Comparison of ENCODE assay signal across 10 mouse cellular contexts in the genomic region with DNA sequence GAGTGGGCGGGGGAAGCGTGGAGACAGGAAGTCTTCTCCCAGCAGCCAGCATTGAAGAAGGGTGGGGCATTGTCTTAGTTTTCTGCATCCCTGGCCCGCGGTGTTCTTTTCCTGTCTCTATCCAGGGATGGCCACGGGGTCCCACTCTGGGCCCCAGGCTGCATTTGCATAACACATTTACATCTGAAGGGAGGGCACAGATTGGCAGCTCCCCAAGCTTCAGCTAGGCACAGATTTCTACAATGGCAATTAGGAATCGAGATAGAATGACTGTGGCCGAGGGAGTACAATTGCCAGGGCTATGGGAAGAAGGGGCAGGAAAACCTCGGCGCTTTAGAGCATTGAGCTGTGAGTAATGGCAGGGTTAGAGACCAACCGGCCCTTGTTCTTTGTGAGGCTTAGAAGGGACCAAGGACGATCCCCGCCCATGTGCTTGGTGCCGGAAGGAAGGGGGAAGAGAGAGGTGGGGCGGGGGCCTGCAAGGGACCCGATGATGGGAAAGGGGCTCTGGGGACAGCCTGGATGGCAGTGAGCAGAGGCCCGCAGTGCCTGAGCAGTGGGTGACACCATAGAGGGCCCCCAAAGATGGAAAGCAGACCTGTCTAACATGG.
A peak's percentile ranks its signal among the peaks of the same experiment; 100 is the strongest.
DNase-seq lines count a peak whose midpoint lies in the region; ATAC-seq lines count a peak whose summit lies in the region.
"Had no signal": no experiment of that assay in that cellular context is flagged by ENCODE, and none has a peak within 500 bp of the region (broad histone marks: within the 10 kb centered on the region; RNA-seq: fewer than 3 reads in every experiment).

No protein-coding gene starts in this region.

- H3K27ac ChIP-seq in forebrain, embryonic 11.5 days (ENCODE audit: low read depth, low read length) = peak overlapping the region; percentile 68
- H3K27ac ChIP-seq in midbrain, embryonic 14.5 days (replicated peaks; ENCODE audit: low read depth, low read length) = peak overlapping the region; percentile 78
- H3K27ac ChIP-seq: embryonic facial prominence, embryonic 12.5 days; heart, embryonic 13.5 days had no signal

- no peak overlapping the region for H3K4me3 ChIP-seq in forebrain, embryonic 11.5 days (ENCODE audit: low read depth, low read length)
- no peak overlapping the region for H3K4me3 ChIP-seq in midbrain, embryonic 14.5 days (replicated peaks; ENCODE audit: low read depth, low read length)
- H3K4me3 ChIP-seq: embryonic facial prominence, embryonic 12.5 days; heart, embryonic 13.5 days had no signal

- 15% methylated on average over 16 of the region's 16 CpGs for WGBS in forebrain, embryonic 11.5 days
- WGBS in midbrain, embryonic 14.5 days = 18% methylated on average over 16 of the region's 16 CpGs

- peak; percentile 22 to 28 for DNase-seq in kidney, postnatal 4 days
- DNase-seq in kidney, adult 9 months = no peak
- peak; percentile 97 for DNase-seq in R1 (ENCODE audit: low read depth, low spot score)
- peak; percentile 71 for DNase-seq in forebrain, embryonic 11.5 days (ENCODE audit: low spot score)
- DNase-seq in midbrain, embryonic 14.5 days = peak; percentile 81
- DNase-seq in testis, postnatal 14 days (ENCODE audit: low spot score) = no peak
- DNase-seq in thymus, postnatal 14 days = no peak
- no peak for DNase-seq in cerebellum, adult 11 months

- no peaks in the 10 kb centered on the region for H3K36me3 ChIP-seq in forebrain, embryonic 11.5 days (ENCODE audit: control insufficient read depth, insufficient read depth, low read length)
- H3K36me3 ChIP-seq in midbrain, embryonic 14.5 days (ENCODE audit: control insufficient read depth, insufficient read depth, low read length) = no peaks in the 10 kb centered on the region
- H3K36me3 ChIP-seq: embryonic facial prominence, embryonic 12.5 days; heart, embryonic 13.5 days had no signal

- no peaks in the 10 kb centered on the region for H3K27me3 ChIP-seq in forebrain, embryonic 11.5 days (ENCODE audit: control insufficient read depth, insufficient read depth, low read length)
- no peaks in the 10 kb centered on the region for H3K27me3 ChIP-seq in midbrain, embryonic 14.5 days (ENCODE audit: control insufficient read depth, insufficient read depth, low read length)
- H3K27me3 ChIP-seq: embryonic facial prominence, embryonic 12.5 days; heart, embryonic 13.5 days had no signal

- peak overlapping the region; percentile 32; the same call in 1 of the 2 replicates for H3K9ac ChIP-seq in forebrain, embryonic 11.5 days (ENCODE audit: low read length)
- H3K9ac ChIP-seq in midbrain, embryonic 14.5 days (replicated peaks; ENCODE audit: low read length) = 0 out of 2 replicates have a peak overlapping the region, but pooled peaks have one; percentile 16
- H3K9ac ChIP-seq: embryonic facial prominence, embryonic 12.5 days; heart, embryonic 13.5 days had no signal

- H3K4me2 ChIP-seq in forebrain, embryonic 11.5 days (ENCODE audit: low read depth, low read length, severe bottlenecking) = peak overlapping the region; percentile 31; the same call in 1 of the 2 replicates
- peak overlapping the region; percentile 25; the same call in 1 of the 2 replicates for H3K4me2 ChIP-seq in midbrain, embryonic 14.5 days (ENCODE audit: low read length)
- H3K4me2 ChIP-seq: embryonic facial prominence, embryonic 12.5 days; heart, embryonic 13.5 days had no signal

- peaks cover 5% of the 10 kb centered on the region for H3K4me1 ChIP-seq in forebrain, embryonic 11.5 days (replicated peaks; ENCODE audit: control insufficient read depth, insufficient read depth, low read length)
- H3K4me1 ChIP-seq in midbrain, embryonic 14.5 days (ENCODE audit: control insufficient read depth, insufficient read depth, low read length) = peaks cover 17% of the 10 kb centered on the region

- no peaks in the 10 kb centered on the region; the same call in 1 of the 2 replicates for H3K9me3 ChIP-seq in forebrain, embryonic 11.5 days (ENCODE audit: control insufficient read depth, low read length)
- no peaks in the 10 kb centered on the region for H3K9me3 ChIP-seq in midbrain, embryonic 14.5 days (ENCODE audit: control insufficient read depth, low read length)
- H3K9me3 ChIP-seq: embryonic facial prominence, embryonic 12.5 days had no signal

- ATAC-seq in forebrain, embryonic 11.5 days (replicated peaks; ENCODE audit: low FRiP score) = peak; percentile 93
- peak; percentile 86 for ATAC-seq in midbrain, embryonic 14.5 days (ENCODE audit: low FRiP score, low TSS enrichment)

Comparison
In these comparisons a context has a peak if more than half of its experiments do, and no peak if none do; other contexts are left out.
1. DNase-seq: peak in kidney, postnatal 4 days (2 of 2), R1 (single experiment), forebrain, embryonic 11.5 days (single experiment) and midbrain, embryonic 14.5 days (single experiment); none in kidney, adult 9 months (single experiment), testis, postnatal 14 days (single experiment), thymus, postnatal 14 days (single experiment) and cerebellum, adult 11 months (single experiment).